Mouse (Mus musculus) gastrocnemius, postnatal 4 days (tissue): ENCODE measurements at regions not wholly inside any gene's neighbourhood (a gene's known extent, or its start where the extent isn't known, plus 50 kb on each side); places are given as distances from the start of the nearest gene placed in this dataset.
"Not testable (repeated sequence)": the region's sequence is repeated elsewhere in the genome, so short reads cannot be mapped to it uniquely, and the experiment has no call there.

Source experiments
- DNase-seq, 2 experiments: peaks; one replicate each; pipeline ENCODE4 v3.0.0; 2021 to 2022; ENCODE audit warnings: low spot score in 2 of 2, mixed read lengths in 2 of 2

GRCm38 (mm10) chr15:62264966-62265365 lies 1342.2 kb upstream of the A1bg start:
- no peak for DNase-seq

- no peak for DNase-seq
Observed at GRCm38 (mm10) chr15:62264183-62264582, 1341.4 kb upstream of the A1bg start.

- no peak for DNase-seq
Observed at GRCm38 (mm10) chr15:62262487-62262886, 1339.7 kb upstream of the A1bg start.

- no peak for DNase-seq
Observed at GRCm38 (mm10) chr15:62261520-62261919, 1338.7 kb upstream of the A1bg start.

GRCm38 (mm10) chr15:62258611-62259010 lies 1335.8 kb upstream of the A1bg start:
- DNase-seq = no peak

- DNase-seq = peak in 1 of 2 experiments; percentile 37
Observed at GRCm38 (mm10) chr15:62257955-62258354, 1335.1 kb upstream of the A1bg start.

GRCm38 (mm10) chr15:62257110-62257667 lies 1334.4 kb upstream of the A1bg start:
- DNase-seq = no peak

- no peak for DNase-seq
Observed at GRCm38 (mm10) chr15:62255571-62255970, 1332.8 kb upstream of the A1bg start.

GRCm38 (mm10) chr15:62253724-62254123 lies 1330.9 kb upstream of the A1bg start:
- DNase-seq = no peak

- DNase-seq = not testable (repeated sequence)
Observed at GRCm38 (mm10) chr15:62252078-62252833, 1329.4 kb upstream of the A1bg start.

- DNase-seq = no peak
Observed at GRCm38 (mm10) chr15:62249436-62249835, 1326.6 kb upstream of the A1bg start.

GRCm38 (mm10) chr15:62246561-62247079 lies 1323.8 kb upstream of the A1bg start:
- no peak for DNase-seq

- no peak for DNase-seq
Observed at GRCm38 (mm10) chr15:62245237-62245636, 1322.4 kb upstream of the A1bg start.

- DNase-seq = no peak
Observed at GRCm38 (mm10) chr15:62244819-62245218, 1322.0 kb upstream of the A1bg start.

- no peak for DNase-seq
Observed at GRCm38 (mm10) chr15:62240031-62240430, 1317.2 kb upstream of the A1bg start.

- no peak for DNase-seq
Observed at GRCm38 (mm10) chr15:62238503-62239045, 1315.8 kb upstream of the A1bg start.

GRCm38 (mm10) chr15:62236056-62236455 lies 1313.2 kb upstream of the A1bg start:
- no peak for DNase-seq

- no peak for DNase-seq
Observed at GRCm38 (mm10) chr15:62234182-62234760, 1311.5 kb upstream of the A1bg start.

- DNase-seq = no peak
Observed at GRCm38 (mm10) chr15:62233154-62233553, 1310.3 kb upstream of the A1bg start.

GRCm38 (mm10) chr15:62231709-62232108 lies 1308.9 kb upstream of the A1bg start:
- DNase-seq = no peak

- no peak for DNase-seq
Observed at GRCm38 (mm10) chr15:62230773-62231172, 1308.0 kb upstream of the A1bg start.
